Mouse (Mus musculus) kidney, postnatal 10 days (tissue): ENCODE measurements around the gene Cdca4.

Source experiments
- DNase-seq: peaks from one replicate; pipeline ENCODE4 v3.0.0; 2021; ENCODE audit warnings: mixed read lengths

Gene Cdca4

GRCm38 (mm10) chr12:112829244-112829864 lies at the start of gene Cdca4:
TSS of gene Cdca4 (minus strand) at chr12:112829423.
- peak; percentile 100 for DNase-seq

GRCm38 (mm10) chr12:112877607-112878020 lies 48.4 kb upstream of the Cdca4 start:
- peak; percentile 61 for DNase-seq

GRCm38 (mm10) chr12:112877073-112877576 lies 47.9 kb upstream of the Cdca4 start:
- DNase-seq = no peak

DNA sequence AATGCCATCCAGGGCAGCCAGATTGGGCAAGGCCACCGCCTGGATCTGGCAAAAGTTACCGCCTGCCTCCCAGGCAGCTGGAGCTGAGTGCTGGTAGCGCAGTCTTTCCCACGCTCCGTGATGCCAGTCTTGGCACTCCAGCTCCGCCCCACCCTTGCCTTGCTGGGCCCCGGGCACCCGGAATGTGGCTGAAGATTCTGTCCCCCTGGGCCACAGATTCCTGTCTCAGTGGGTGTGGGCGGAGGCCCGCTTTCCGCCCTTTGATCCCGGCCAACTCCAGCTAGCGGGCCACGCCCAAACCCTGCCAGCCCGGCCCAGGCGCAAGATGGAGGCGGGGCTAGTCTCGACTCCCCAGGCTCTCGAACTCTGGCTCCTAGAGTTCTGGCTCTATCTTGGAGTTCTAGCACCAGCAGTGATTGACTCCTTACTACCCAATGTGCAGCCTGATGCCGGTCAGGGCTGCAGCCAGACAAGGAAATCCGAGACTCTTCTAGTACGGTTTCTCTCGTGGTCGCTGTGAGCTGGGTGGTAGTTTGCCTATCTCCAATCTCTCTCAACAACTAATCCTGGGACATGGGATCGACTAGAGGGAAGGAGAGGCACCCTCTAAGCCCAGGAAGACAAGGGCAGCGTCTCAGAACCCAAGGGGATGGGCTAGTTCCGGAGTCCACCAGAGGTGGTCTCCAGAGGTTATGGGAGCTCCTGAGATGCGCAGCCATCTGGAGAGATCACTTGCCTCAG lies 47.3 kb upstream of the Cdca4 start:
- peak; percentile 82 for DNase-seq

DNA sequence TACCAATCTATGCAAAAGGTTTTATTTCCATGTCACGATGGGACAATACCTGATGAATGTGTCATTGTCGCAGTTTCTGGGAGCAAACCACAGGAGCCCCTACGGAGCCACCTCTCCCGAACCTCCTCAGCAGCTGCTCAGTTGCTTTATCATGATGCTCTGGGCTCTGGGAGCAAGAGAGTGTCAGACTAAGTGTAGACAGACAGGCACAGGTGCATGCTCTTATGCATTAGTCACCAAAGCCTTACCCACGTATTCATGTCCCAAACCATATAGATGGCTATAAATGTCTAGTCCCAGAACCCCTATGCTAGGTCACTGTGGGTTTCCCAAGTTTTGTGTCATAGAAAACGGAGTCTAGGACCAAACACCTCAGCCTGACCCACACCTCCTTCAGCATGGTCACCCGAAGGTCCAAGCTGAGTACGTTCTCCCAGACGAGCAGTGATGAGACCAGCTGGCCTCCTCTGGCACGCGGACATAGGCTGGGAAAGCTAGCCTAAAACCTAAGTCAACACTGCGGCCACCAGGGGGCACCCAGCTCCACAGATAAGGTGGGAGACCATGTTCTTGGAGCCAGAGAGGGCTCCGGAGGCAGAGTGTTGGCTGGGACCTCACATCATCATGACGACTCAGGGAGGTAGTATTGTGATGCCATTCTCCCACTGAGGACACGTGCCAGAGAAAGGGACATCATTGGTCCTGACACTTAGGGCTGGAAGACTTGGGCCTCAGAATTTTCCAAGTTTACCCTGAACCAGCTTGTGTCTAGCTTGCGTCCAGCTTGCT lies 46.2 kb upstream of the Cdca4 start:
- DNase-seq = peak; percentile 97

GRCm38 (mm10) chr12:112874199-112874598 lies 45.0 kb upstream of the Cdca4 start:
- DNase-seq = no peak

- DNase-seq = peak; percentile 88
These were observed 44.4 kb upstream of the Cdca4 start for GRCm38 (mm10) chr12:112873452-112874190.

DNA sequence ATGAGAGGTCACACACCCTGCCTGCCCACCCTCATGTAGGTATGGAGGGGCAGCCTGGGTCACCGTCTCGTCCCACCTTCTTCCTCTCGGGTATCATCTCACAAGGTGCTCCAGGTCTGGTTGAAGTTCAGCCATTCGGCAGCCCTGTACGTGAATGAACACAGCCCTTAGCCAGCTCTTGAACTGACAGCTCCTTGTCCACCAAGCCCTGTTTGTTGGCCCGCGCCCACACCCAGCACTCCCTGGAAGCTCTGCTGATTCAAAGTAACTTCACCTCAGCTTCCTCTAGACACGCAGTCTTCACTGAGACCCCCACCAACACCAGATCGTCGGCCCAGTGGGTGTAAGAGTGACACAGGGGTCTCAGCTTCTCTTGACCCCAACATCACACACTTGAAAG lies 43.8 kb upstream of the Cdca4 start:
- DNase-seq = no peak

DNA sequence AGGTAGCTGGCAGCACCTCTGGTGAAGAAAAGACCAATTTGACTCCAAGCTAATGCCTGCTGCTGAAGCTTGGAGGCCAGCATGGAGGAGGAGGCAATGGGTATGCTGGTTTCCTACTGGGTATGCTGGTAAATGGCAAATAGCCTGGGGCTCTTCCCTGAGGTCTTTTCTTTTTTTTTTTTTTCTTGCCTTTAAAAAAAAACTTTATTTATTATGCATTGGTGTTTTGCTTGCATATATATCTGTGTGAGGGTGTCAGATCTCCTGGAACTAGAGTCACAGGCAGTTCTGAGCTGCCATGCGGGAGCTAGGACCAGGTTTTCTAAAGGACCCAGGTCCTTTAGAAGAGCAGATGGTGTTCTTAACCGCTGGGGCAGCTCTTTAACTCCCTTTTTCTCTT lies 42.0 kb upstream of the Cdca4 start:
- DNase-seq = no peak

DNA sequence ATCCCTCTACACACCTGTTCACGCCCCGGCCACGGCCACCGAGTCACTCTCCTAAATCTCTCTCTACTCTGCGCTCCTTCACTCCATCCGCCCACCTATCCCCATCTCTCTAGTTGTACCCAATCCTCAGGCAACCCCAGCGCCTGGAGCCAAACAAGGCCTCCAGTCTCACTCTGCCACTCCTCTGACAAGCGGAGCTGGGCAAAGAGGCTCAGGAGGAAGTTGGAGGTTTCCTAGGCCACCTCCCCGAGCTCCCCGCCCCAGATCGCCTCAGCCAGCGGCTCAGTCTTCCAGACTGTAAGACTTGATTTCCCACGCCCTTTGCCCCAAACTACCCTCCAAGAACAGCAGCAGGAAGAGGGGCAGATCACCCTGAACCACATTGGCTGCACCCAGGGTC lies 41.6 kb upstream of the Cdca4 start:
- DNase-seq = no peak

- peak; percentile 40 for DNase-seq
These were observed 40.6 kb upstream of the Cdca4 start for GRCm38 (mm10) chr12:112869783-112870204.

GRCm38 (mm10) chr12:112868178-112869087 lies 39.2 kb upstream of the Cdca4 start, which contains the start of gene Gpr132:
TSS of gene Gpr132 (minus strand) at chr12:112868228.
- DNase-seq = no peak

DNA sequence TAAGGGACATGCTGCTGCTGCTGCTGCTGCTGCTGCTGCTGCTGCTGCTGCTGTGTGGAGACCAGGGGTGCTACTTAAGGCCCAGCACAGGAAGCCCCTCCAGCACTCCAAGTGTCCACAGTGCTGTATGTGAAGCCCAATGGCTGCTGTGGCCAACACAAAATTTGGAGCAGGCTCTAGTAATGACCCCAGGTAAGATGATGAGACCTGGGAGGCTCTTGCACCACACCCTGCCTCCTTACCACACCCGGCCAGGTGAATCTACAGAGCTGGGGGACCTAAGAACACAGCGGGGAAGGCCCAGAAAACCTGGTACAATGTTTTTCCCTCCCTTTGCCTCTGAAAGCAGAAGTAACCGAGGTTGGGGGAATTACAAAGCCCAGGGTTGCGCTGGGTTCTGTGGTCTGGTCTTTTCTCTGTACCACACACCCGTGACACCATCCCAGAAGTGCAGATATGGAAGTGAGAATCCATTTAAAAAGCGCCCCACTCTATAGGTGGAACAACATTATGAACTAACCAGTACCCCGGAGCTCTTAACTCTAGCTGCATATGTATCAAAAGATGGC lies 38.0 kb upstream of the Cdca4 start:
- DNase-seq = no peak

DNA sequence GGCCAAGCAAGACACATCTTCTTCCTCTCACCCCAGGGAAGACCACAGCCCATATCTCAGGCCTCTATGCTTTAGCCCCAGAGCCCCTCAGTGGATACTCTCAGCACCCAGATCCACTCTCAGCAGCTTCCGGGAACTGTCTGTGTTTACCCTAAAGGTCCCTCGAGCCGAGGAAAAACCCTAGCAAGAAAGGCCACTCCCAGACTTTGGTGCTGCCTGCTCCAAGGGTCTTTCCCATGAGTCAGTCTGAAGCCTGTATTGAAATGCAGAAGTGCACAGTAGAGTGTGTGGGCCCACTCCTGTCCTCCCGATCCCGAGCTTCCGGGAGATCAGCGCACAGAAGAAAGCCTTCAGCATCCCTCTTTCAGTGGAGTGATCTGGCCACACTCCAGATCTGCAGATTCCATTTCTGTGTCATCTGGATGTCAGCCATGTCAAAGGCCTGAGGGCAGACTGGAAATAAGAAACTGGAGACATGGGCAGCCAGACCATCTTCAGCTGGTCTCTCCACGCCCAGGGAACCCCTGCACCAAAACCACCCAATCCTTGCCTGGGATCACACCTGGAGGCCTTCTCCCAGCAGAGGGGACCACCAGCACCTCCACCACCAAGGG lies 37.4 kb upstream of the Cdca4 start:
- peak; percentile 62 for DNase-seq

DNA sequence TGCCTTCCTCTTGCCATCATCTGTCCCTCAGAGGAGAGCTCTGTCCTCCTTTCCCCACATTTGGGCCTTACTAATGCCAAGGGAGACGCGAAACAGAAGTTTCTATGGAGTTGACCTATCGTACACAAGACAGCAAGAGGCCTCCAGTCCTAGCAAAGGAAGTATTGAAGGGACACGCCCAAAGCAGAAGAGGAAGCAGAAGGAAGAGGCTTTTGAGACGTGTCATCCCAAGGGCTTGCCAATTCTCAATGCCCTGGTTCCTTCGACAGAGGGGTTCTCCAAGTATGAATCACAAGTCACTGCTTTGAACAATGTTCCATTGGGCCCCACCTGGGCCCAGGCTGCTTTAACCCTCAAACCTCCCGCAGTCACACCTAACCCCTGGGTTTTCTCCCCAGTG lies 35.6 kb upstream of the Cdca4 start:
- DNase-seq = no peak

DNA sequence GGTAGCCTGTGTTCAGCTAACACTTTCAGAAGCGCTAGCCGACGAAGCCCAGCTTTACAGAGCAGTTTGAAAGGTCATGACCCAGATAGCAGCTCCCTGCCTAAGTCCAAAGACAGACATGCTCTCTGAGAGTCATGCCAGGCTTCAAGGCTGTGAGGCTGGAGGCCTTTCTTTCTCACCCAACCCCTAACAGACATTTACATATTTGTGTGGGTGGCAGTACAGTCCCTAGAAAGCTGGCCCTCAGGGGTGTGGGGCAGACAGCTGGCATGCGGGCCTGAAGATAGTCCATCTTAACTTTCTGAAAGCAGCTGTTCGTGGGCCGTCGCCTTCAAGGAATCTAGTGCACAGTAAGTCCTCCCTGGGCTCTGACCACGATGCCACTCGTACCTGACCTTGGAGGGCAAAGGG lies 32.7 kb upstream of the Cdca4 start:
- DNase-seq = no peak

GRCm38 (mm10) chr12:112860765-112861164 lies 31.5 kb upstream of the Cdca4 start:
- DNase-seq = peak; percentile 13

GRCm38 (mm10) chr12:112859930-112860329 lies 30.7 kb upstream of the Cdca4 start:
- peak; percentile 16 for DNase-seq

DNA sequence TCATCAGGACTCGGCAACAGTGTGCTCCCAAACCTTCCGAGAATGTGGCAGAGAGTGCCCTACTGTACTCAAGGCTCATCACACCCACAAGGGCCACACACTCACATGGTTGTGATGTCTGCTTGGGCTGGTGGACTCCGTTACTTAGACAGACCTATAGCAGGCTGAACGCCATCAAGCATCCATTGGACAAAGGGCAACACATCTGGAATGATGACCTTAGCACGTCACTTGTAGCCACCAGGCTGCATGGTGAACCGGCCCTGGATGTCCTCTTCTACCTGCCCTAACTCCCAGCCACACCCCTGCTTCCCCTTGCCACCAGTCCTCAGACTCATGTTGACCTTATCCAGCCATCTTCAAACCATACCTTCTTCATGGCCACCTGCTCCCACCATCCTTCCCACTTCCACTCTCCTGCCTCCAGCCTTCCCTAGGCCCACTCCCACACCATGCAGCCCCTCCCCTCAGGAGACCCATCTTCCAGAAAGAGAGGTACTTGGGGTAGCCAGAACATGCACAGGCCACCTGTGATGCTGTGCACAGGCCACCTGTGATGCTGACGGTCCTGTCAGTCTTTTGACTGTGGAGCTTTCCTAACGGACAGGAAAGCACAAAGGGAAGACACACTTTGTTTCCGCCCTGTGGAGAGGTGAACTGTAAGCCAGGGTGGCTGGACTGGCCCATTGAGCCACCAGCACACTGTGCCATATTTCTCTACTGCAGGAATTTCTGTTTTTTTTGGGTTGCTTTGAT lies 29.5 kb upstream of the Cdca4 start:
- peak; percentile 2 for DNase-seq
